11 mouse cellular contexts compared by ENCODE assay signal in genomic region chr5:117125482-117126346, GRCm38 (mm10). TPM values are rescaled to one million over a fixed set of nuclear protein-coding genes. Genes with fewer than 3 reads are reported as not detected.
DNase-seq lines count a peak whose midpoint lies in the region; ATAC-seq and TF ChIP-seq lines count a peak whose summit lies in the region.
"Had no signal": no experiment of that assay in that cellular context is flagged by ENCODE, and none has a peak within 500 bp of the region (broad histone marks: within the 10 kb centered on the region; RNA-seq: fewer than 3 reads in every experiment).

No protein-coding gene starts in this region.

- TF ChIP-seq POLR2A in ES-Bruce4 (IDR thresholded peaks at IDR 0.05; ENCODE audit: insufficient read depth, low read length), result no peak

- H3K27me3 ChIP-seq in hindbrain, embryonic 14.5 days (ENCODE audit: control insufficient read depth, insufficient read depth, low read length), result 0 out of 2 replicates have a peak, but pooled peaks cover 7% of the 10 kb centered on the region
- no peaks in the 10 kb centered on the region for H3K27me3 ChIP-seq in hindbrain, embryonic 16.5 days (replicated peaks; ENCODE audit: control insufficient read depth, insufficient read depth, low read length)
- no peaks in the 10 kb centered on the region for H3K27me3 ChIP-seq in ES-Bruce4 (ENCODE audit: control insufficient read depth, insufficient read depth, low read length, poor library complexity, severe bottlenecking)
- peaks cover 14% of the 10 kb centered on the region for H3K27me3 ChIP-seq in embryonic facial prominence, embryonic 12.5 days
- no peaks in the 10 kb centered on the region for H3K27me3 ChIP-seq in liver, embryonic 15.5 days

- DNase-seq in hindbrain, embryonic 14.5 days (ENCODE audit: low spot score), result no peak
- DNase-seq in spleen, postnatal 4 days (ENCODE audit: low spot score in 2 of 2), result no peak
- DNase-seq in left cerebral cortex, postnatal 10 days (ENCODE audit: extremely low spot score in 1 of 2, low spot score in 2 of 2), result no peak
- DNase-seq in frontal cortex, postnatal 36 days (ENCODE audit: low spot score in 2 of 2), result no peak
- DNase-seq: heart, postnatal 14 days; retina, postnatal 1 day; thymus, adult 2 months had no signal

- ATAC-seq in hindbrain, embryonic 14.5 days (ENCODE audit: low FRiP score), result peak; percentile 34; the same call in 1 of the 2 replicates
- ATAC-seq in hindbrain, embryonic 16.5 days, result no peak
- ATAC-seq in embryonic facial prominence, embryonic 12.5 days (ENCODE audit: insufficient number of reproducible peaks, insufficient read depth, low FRiP score, low TSS enrichment), result 0 out of 2 replicates have a peak, but pooled peaks have one; percentile 69
- ATAC-seq in liver, embryonic 15.5 days (ENCODE audit: insufficient read depth), result peak; percentile 38

- no peak overlapping the region for H3K4me2 ChIP-seq in hindbrain, embryonic 14.5 days (replicated peaks)
- H3K4me2 ChIP-seq in hindbrain, embryonic 16.5 days (ENCODE audit: low read length), result no peak overlapping the region
- no peak overlapping the region for H3K4me2 ChIP-seq in embryonic facial prominence, embryonic 12.5 days (replicated peaks)
- H3K4me2 ChIP-seq in liver, embryonic 15.5 days, result no peak overlapping the region

- WGBS in hindbrain, embryonic 14.5 days, result 84% methylated on average over 16 of the region's 16 CpGs
- WGBS in hindbrain, embryonic 16.5 days, result 81% methylated on average over 16 of the region's 16 CpGs
- 76% methylated on average over 15 of the region's 16 CpGs for WGBS in embryonic facial prominence, embryonic 12.5 days
- 75% methylated on average over 16 of the region's 16 CpGs for WGBS in liver, embryonic 15.5 days (ENCODE audit: insufficient replicate concordance)

- no peaks in the 10 kb centered on the region for H3K9me3 ChIP-seq in hindbrain, embryonic 14.5 days (ENCODE audit: control insufficient read depth, low read length)
- H3K9me3 ChIP-seq in hindbrain, embryonic 16.5 days (ENCODE audit: control insufficient read depth, low read length), result no peaks in the 10 kb centered on the region
- H3K9me3 ChIP-seq in ES-Bruce4 (replicated peaks; ENCODE audit: control insufficient read depth, insufficient read depth, low read length, poor library complexity, severe bottlenecking), result no peaks in the 10 kb centered on the region
- H3K9me3 ChIP-seq in embryonic facial prominence, embryonic 12.5 days, result no peaks in the 10 kb centered on the region
- no peaks in the 10 kb centered on the region; the same call in 1 of the 2 replicates for H3K9me3 ChIP-seq in liver, embryonic 15.5 days (replicated peaks)

- H3K9ac ChIP-seq in hindbrain, embryonic 14.5 days, result no peak overlapping the region
- no peak overlapping the region for H3K9ac ChIP-seq in hindbrain, embryonic 16.5 days (ENCODE audit: low read depth, low read length)
- H3K9ac ChIP-seq in ES-Bruce4 (ENCODE audit: low read depth, poor library complexity, severe bottlenecking), result no peak overlapping the region
- no peak overlapping the region for H3K9ac ChIP-seq in embryonic facial prominence, embryonic 12.5 days
- H3K9ac ChIP-seq in liver, embryonic 15.5 days, result no peak overlapping the region

- intact Hi-C loops in left cerebral cortex, postnatal 10 days (cut with DNase I), result no loop called here

- H3K36me3 ChIP-seq in hindbrain, embryonic 14.5 days (replicated peaks; ENCODE audit: control insufficient read depth, insufficient read depth), result no peaks in the 10 kb centered on the region
- no peaks in the 10 kb centered on the region for H3K36me3 ChIP-seq in hindbrain, embryonic 16.5 days (ENCODE audit: control insufficient read depth, insufficient read depth, low read length)
- H3K36me3 ChIP-seq in ES-Bruce4 (ENCODE audit: control insufficient read depth, insufficient read depth, low read length, poor library complexity, severe bottlenecking), result no peaks in the 10 kb centered on the region
- no peaks in the 10 kb centered on the region for H3K36me3 ChIP-seq in embryonic facial prominence, embryonic 12.5 days
- H3K36me3 ChIP-seq in liver, embryonic 15.5 days (replicated peaks), result peaks cover 35% of the 10 kb centered on the region

- no peak overlapping the region for H3K4me3 ChIP-seq in hindbrain, embryonic 14.5 days (replicated peaks; ENCODE audit: low read length)
- H3K4me3 ChIP-seq in hindbrain, embryonic 16.5 days (ENCODE audit: low read length), result no peak overlapping the region
- H3K4me3 ChIP-seq in ES-Bruce4 (ENCODE audit: low read depth, low read length), result peak overlapping the region; percentile 43
- H3K4me3 ChIP-seq in embryonic facial prominence, embryonic 12.5 days, result no peak overlapping the region
- no peak overlapping the region for H3K4me3 ChIP-seq in liver, embryonic 15.5 days (replicated peaks)

- H3K4me1 ChIP-seq in hindbrain, embryonic 14.5 days (replicated peaks; ENCODE audit: control insufficient read depth, insufficient read depth, low read length), result peaks cover 11% of the 10 kb centered on the region
- peaks cover 8% of the 10 kb centered on the region for H3K4me1 ChIP-seq in hindbrain, embryonic 16.5 days (ENCODE audit: control insufficient read depth, insufficient read depth, low read depth, low read length)
- peaks cover 2% of the 10 kb centered on the region for H3K4me1 ChIP-seq in ES-Bruce4 (ENCODE audit: control insufficient read depth, insufficient read depth, low read length)
- H3K4me1 ChIP-seq in embryonic facial prominence, embryonic 12.5 days, result peaks cover 4% of the 10 kb centered on the region
- peaks cover 62% of the 10 kb centered on the region for H3K4me1 ChIP-seq in liver, embryonic 15.5 days (replicated peaks)

- no peak overlapping the region for H3K27ac ChIP-seq in hindbrain, embryonic 14.5 days
- no peak overlapping the region for H3K27ac ChIP-seq in hindbrain, embryonic 16.5 days (ENCODE audit: low read depth, low read length)
- no peak overlapping the region for H3K27ac ChIP-seq in ES-Bruce4 (ENCODE audit: insufficient read depth, low read length)
- H3K27ac ChIP-seq in embryonic facial prominence, embryonic 12.5 days, result no peak overlapping the region
- no peak overlapping the region for H3K27ac ChIP-seq in liver, embryonic 15.5 days (replicated peaks)

- no peak for TF ChIP-seq CTCF in ES-Bruce4 (IDR thresholded peaks at IDR 0.05; ENCODE audit: low read depth, low read length)

- no peak for TF ChIP-seq EP300 in ES-Bruce4 (IDR thresholded peaks at IDR 0.05; ENCODE audit: insufficient read depth, low read depth, low read length)

RNA-seq across cellular contexts. Expression of gene Taok3, which starts 5.8 kb away (rescaled TPM):
- polyA plus RNA-seq in hindbrain, embryonic 14.5 days (2014; fragmentation: Nextera tagmentation; extraction: Ambion mirVana), result 50.4 and 62.3 TPM in 2 replicates
- 61.7 and 63.3 TPM in 2 replicates for polyA plus RNA-seq in hindbrain, embryonic 16.5 days (2015; fragmentation: Nextera tagmentation; extraction: Ambion mirVana)
- 23.1 and 27.3 TPM in 2 replicates for polyA plus RNA-seq in ES-Bruce4 (2011; ENCODE audit: insufficient read depth, insufficient read length, low read depth, missing spikeins)
- polyA plus RNA-seq in embryonic facial prominence, embryonic 12.5 days (2016; fragmentation: Nextera tagmentation; extraction: Ambion mirVana), result 12.1 and 14.7 TPM in 2 replicates
- polyA plus RNA-seq in liver, embryonic 15.5 days (2015; fragmentation: Nextera tagmentation; extraction: Ambion mirVana), result 42.5 and 42.7 TPM in 2 replicates
- 10 to 100 TPM; 67.6 to 68.7 TPM for total RNA-seq in left cerebral cortex, postnatal 10 days (2021)

RNA-seq across cellular contexts. Expression of gene Suds3, which starts 9.8 kb away (rescaled TPM):
- 52.8 and 58.4 TPM in 2 replicates for polyA plus RNA-seq in hindbrain, embryonic 14.5 days (2014; fragmentation: Nextera tagmentation; extraction: Ambion mirVana)
- polyA plus RNA-seq in hindbrain, embryonic 16.5 days (2015; fragmentation: Nextera tagmentation; extraction: Ambion mirVana), result 70.0 and 76.7 TPM in 2 replicates
- polyA plus RNA-seq in ES-Bruce4 (2011; ENCODE audit: insufficient read depth, insufficient read length, low read depth, missing spikeins), result 63.3 and 76.5 TPM in 2 replicates
- polyA plus RNA-seq in embryonic facial prominence, embryonic 12.5 days (2016; fragmentation: Nextera tagmentation; extraction: Ambion mirVana), result 108 and 113 TPM in 2 replicates
- 30.7 and 31.7 TPM in 2 replicates for polyA plus RNA-seq in liver, embryonic 15.5 days (2015; fragmentation: Nextera tagmentation; extraction: Ambion mirVana)
- 10 to 100 TPM; 93.7 to 93.9 TPM for total RNA-seq in left cerebral cortex, postnatal 10 days (2021)
